Mouse (Mus musculus) ES-Bruce4 (cell line): ENCODE measurements around the gene Zbtb20. TPM values are rescaled to one million over a fixed set of nuclear protein-coding genes. Genes with fewer than 3 reads are reported as not detected.

Experiments
- H3K27ac ChIP-seq: 2 replicates; pipeline ENCODE4 v1.5.1; 2012; ENCODE audit warnings: low read length, inconsistent platforms; ENCODE audit not compliant: insufficient read depth
- H3K27me3 ChIP-seq: 2 replicates; pipeline ENCODE4 v1.6.1; 2012; ENCODE audit warnings: mild to moderate bottlenecking, low read length, inconsistent platforms; ENCODE audit not compliant: control insufficient read depth, poor library complexity, insufficient read depth, severe bottlenecking
- H3K36me3 ChIP-seq: 2 replicates; pipeline ENCODE4 v1.6.1; 2012; ENCODE audit warnings: inconsistent platforms, mild to moderate bottlenecking, low read length, moderate library complexity; ENCODE audit not compliant: control insufficient read depth, poor library complexity, insufficient read depth, severe bottlenecking
- H3K4me1 ChIP-seq: one replicate; pipeline ENCODE4 v1.8.1; 2011; ENCODE audit warnings: low read length; ENCODE audit not compliant: control insufficient read depth, insufficient read depth
- H3K4me3 ChIP-seq: 2 replicates; pipeline ENCODE4 v1.5.1; 2011; ENCODE audit warnings: low read depth, mild to moderate bottlenecking, low read length
- H3K9ac ChIP-seq: 2 replicates; pipeline ENCODE4 v1.6.1; 2012; ENCODE audit warnings: low read depth, mild to moderate bottlenecking, inconsistent platforms; ENCODE audit not compliant: poor library complexity, severe bottlenecking
- H3K9me3 ChIP-seq: replicated peaks from 2 replicates; pipeline ENCODE4 v1.6.1; 2012; ENCODE audit warnings: mild to moderate bottlenecking, low read length, inconsistent platforms; ENCODE audit not compliant: control insufficient read depth, poor library complexity, insufficient read depth, severe bottlenecking
- CTCF ChIP-seq: IDR thresholded peaks from one replicate; pipeline ENCODE4 v1.8.1; 2011; ENCODE audit warnings: low read depth, low read length
- EP300 ChIP-seq: IDR thresholded peaks from 2 replicates; pipeline ENCODE4 v1.6.1; 2011; ENCODE audit warnings: low read depth, low read length; ENCODE audit not compliant: insufficient read depth
- POLR2A ChIP-seq: IDR thresholded peaks from one replicate; pipeline ENCODE4 v1.8.1; 2011; ENCODE audit warnings: low read length; ENCODE audit not compliant: insufficient read depth
- polyA plus RNA-seq: library from polyadenylated mRNA; stranded (reverse); fragments of >200 nt; gene quantifications from 2 replicates; pipeline ENCODE4 v1.2.4, GENCODE M21; 2011; ENCODE audit warnings: low read depth; ENCODE audit not compliant: missing spikeins, insufficient read depth, insufficient read length

The Zbtb20 gene
- polyA plus RNA-seq, 1 experiment, result 9.9 TPM

GRCm38 (mm10) chr16:43623315-43624000, 747.8 kb downstream of the Zbtb20 start:
- Histone ChIP-seq H3K27ac (no peak overlapping the region), H3K9ac (no peak overlapping the region), H3K4me1 (peaks cover 2% of the 10 kb centered on the region)

GRCm38 (mm10) chr16:43624876-43625275, 749.2 kb downstream of the Zbtb20 start:
- no peaks in the 10 kb centered on the region for H3K36me3 ChIP-seq
- H3K9ac ChIP-seq, result no peak overlapping the region
- no peaks in the 10 kb centered on the region for H3K27me3 ChIP-seq
- TF ChIP-seq POLR2A (no peak), EP300 (no peak), CTCF (no peak)
- H3K4me3 ChIP-seq, result no peak overlapping the region
- no peaks in the 10 kb centered on the region for H3K9me3 ChIP-seq
- no peak overlapping the region for H3K27ac ChIP-seq
- peaks cover 2% of the 10 kb centered on the region for H3K4me1 ChIP-seq

More at GRCm38 (mm10) chr16:43623315-43624000, 747.8 kb downstream of the Zbtb20 start:
- Histone ChIP-seq H3K4me3 (no peak overlapping the region), H3K27me3 (no peaks in the 10 kb centered on the region), H3K9me3 (no peaks in the 10 kb centered on the region), H3K36me3 (no peaks in the 10 kb centered on the region)
- TF ChIP-seq EP300, result no peak
- no peak for TF ChIP-seq CTCF
- TF ChIP-seq POLR2A, result no peak

- no peak overlapping the region for H3K9ac ChIP-seq
- no peak overlapping the region for H3K4me3 ChIP-seq
- no peaks in the 10 kb centered on the region for H3K36me3 ChIP-seq
- H3K27me3 ChIP-seq, result no peaks in the 10 kb centered on the region
- H3K4me1 ChIP-seq, result peaks cover 2% of the 10 kb centered on the region
- no peaks in the 10 kb centered on the region for H3K9me3 ChIP-seq
- no peak for TF ChIP-seq EP300
- no peak for TF ChIP-seq POLR2A
- TF ChIP-seq CTCF, result no peak
- H3K27ac ChIP-seq, result no peak overlapping the region
Measured at GRCm38 (mm10) chr16:43625289-43625688, 749.6 kb downstream of the Zbtb20 start.

GRCm38 (mm10) chr16:43625956-43626355, 750.3 kb downstream of the Zbtb20 start:
- Histone ChIP-seq H3K36me3 (no peaks in the 10 kb centered on the region), H3K27ac (no peak overlapping the region), H3K9me3 (no peaks in the 10 kb centered on the region), H3K9ac (no peak overlapping the region), H3K4me3 (no peak overlapping the region), H3K27me3 (no peaks in the 10 kb centered on the region), H3K4me1 (peaks cover 2% of the 10 kb centered on the region)
- TF ChIP-seq POLR2A (no peak), CTCF (no peak), EP300 (no peak)

GRCm38 (mm10) chr16:43628662-43629061, 753.0 kb downstream of the Zbtb20 start:
- Histone ChIP-seq H3K27ac (no peak overlapping the region), H3K4me3 (no peak overlapping the region), H3K9ac (no peak overlapping the region), H3K4me1 (no peaks in the 10 kb centered on the region), H3K36me3 (no peaks in the 10 kb centered on the region), H3K27me3 (no peaks in the 10 kb centered on the region; the same call in 1 of the 2 replicates), H3K9me3 (no peaks in the 10 kb centered on the region)
- no peak for TF ChIP-seq POLR2A
- TF ChIP-seq CTCF, result no peak

- no peaks in the 10 kb centered on the region for H3K4me1 ChIP-seq
- H3K36me3 ChIP-seq, result no peaks in the 10 kb centered on the region
- H3K9me3 ChIP-seq, result no peaks in the 10 kb centered on the region
- no peak overlapping the region for H3K4me3 ChIP-seq
- no peaks in the 10 kb centered on the region; the same call in 1 of the 2 replicates for H3K27me3 ChIP-seq
- H3K9ac ChIP-seq, result no peak overlapping the region
- H3K27ac ChIP-seq, result no peak overlapping the region
- TF ChIP-seq EP300, result no peak
- TF ChIP-seq CTCF, result no peak
- no peak for TF ChIP-seq POLR2A
Measured at GRCm38 (mm10) chr16:43631758-43632157, 756.1 kb downstream of the Zbtb20 start.
